Mouse (Mus musculus): ENCODE measurements around the gene Colca2.

GRCm38 (mm10) chr9:51318246-51318645, 39.9 kb upstream of the Colca2 start:
- TF ChIP-seq CTCF (IDR thresholded peaks at IDR 0.05) = no peak
- TF ChIP-seq EP300 (IDR thresholded peaks at IDR 0.05) = no peak
